Mouse (Mus musculus): Measurements from ENCODE around the gene Rgs3. TPM values are rescaled to one million over a fixed set of nuclear protein-coding genes. Genes with fewer than 3 reads are reported as not detected.
"Not testable (repeated sequence)": the region's sequence is repeated elsewhere in the genome, so short reads cannot be mapped to it uniquely, and the experiment has no call there.

Gene Rgs3
- polyA plus RNA-seq, 2 experiments, result 3.6 to 3.9 TPM

GRCm38 (mm10) chr4:62587067-62587466 is 27.4 kb downstream of the Rgs3 start:
- no peak overlapping the region for H3K27ac ChIP-seq
- no peaks in the 10 kb centered on the region for H3K9me3 ChIP-seq (ENCODE audit: control insufficient read depth, low read length)
- TF ChIP-seq EP300 (IDR thresholded peaks at IDR 0.05; ENCODE audit: low read depth) (no peak), CTCF (IDR thresholded peaks at IDR 0.05; ENCODE audit: low read depth) (no peak)
- ATAC-seq (ENCODE audit: insufficient read depth) (no peak), DNase-seq (ENCODE audit: low read depth in 3 of 3, low spot score in 3 of 3) (no peak)
- WGBS (ENCODE audit: insufficient replicate concordance), result 57% methylated on average over 8 of the region's 8 CpGs
- peaks cover 0 to 4% of the 10 kb centered on the region in 2 experiments; a peak in 2 of 4 replicates for H3K4me1 ChIP-seq (replicated peaks; ENCODE audit: control insufficient read depth in 2 of 2, insufficient read depth in 2 of 2, low read length in 1 of 2)
- H3K4me2 ChIP-seq (ENCODE audit: low read depth), result no peak overlapping the region
- H3K4me3 ChIP-seq (ENCODE audit: insufficient read depth in 1 of 2, low read depth in 2 of 2, low read length in 2 of 2), result no peak overlapping the region
- H3K9ac ChIP-seq (replicated peaks), result no peak overlapping the region
- peaks cover 13% of the 10 kb centered on the region for H3K27me3 ChIP-seq (ENCODE audit: control insufficient read depth, insufficient read depth, low read length)
- no peaks in the 10 kb centered on the region for H3K36me3 ChIP-seq (replicated peaks; ENCODE audit: control insufficient read depth, insufficient read depth, low read depth)

- no peak overlapping the region for H3K9ac ChIP-seq (replicated peaks)
- H3K4me2 ChIP-seq (ENCODE audit: low read depth), result no peak overlapping the region
- TF ChIP-seq CTCF (IDR thresholded peaks at IDR 0.05; ENCODE audit: low read depth), result no peak
- no peak for TF ChIP-seq EP300 (IDR thresholded peaks at IDR 0.05; ENCODE audit: low read depth)
- no peaks in the 10 kb centered on the region for H3K9me3 ChIP-seq (ENCODE audit: control insufficient read depth, low read length)
- H3K36me3 ChIP-seq (replicated peaks; ENCODE audit: control insufficient read depth, insufficient read depth, low read depth), result no peaks in the 10 kb centered on the region
- H3K4me3 ChIP-seq (ENCODE audit: insufficient read depth in 1 of 2, low read depth in 2 of 2, low read length in 2 of 2), result no peak overlapping the region
- 47% methylated on average over 1 of the region's 1 CpGs for WGBS (ENCODE audit: insufficient replicate concordance)
- H3K27ac ChIP-seq, result no peak overlapping the region
- H3K4me1 ChIP-seq (replicated peaks; ENCODE audit: control insufficient read depth in 2 of 2, insufficient read depth in 2 of 2, low read length in 1 of 2), result peaks cover 0 to 4% of the 10 kb centered on the region in 2 experiments; a peak in 2 of 4 replicates
- no peaks in the 10 kb centered on the region for H3K27me3 ChIP-seq (ENCODE audit: control insufficient read depth, insufficient read depth, low read length)
- ATAC-seq (ENCODE audit: insufficient read depth) (no peak), DNase-seq (ENCODE audit: low read depth in 3 of 3, low spot score in 3 of 3) (no peak)
Observed at GRCm38 (mm10) chr4:62590878-62591277, 31.2 kb downstream of the Rgs3 start.

DNA sequence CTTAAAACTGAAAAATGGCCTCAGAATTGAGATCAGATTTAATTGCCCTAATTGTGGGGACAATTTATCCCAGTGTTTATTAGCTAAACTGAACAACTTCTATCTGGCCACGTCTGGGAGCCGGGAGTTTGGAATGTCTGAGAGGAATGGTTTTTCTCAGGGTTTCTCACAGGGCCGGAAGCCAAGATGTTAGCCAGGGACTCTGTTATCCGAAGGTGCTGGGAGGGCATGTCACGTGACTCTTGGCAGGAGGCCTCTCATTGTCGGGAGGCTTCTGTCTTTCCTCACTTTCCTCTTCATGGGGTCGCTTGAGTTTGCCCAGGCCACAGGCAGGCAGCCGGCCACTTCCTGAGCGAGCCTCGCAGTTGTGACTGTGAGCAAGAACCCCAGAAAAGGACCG is 31.7 kb downstream of the Rgs3 start:
- Histone ChIP-seq H3K4me2 (ENCODE audit: low read depth) (no peak overlapping the region), H3K27ac (no peak overlapping the region), H3K36me3 (replicated peaks; ENCODE audit: control insufficient read depth, insufficient read depth, low read depth) (no peaks in the 10 kb centered on the region), H3K4me3 (ENCODE audit: insufficient read depth in 1 of 2, low read depth in 2 of 2, low read length in 2 of 2) (no peak overlapping the region), H3K4me1 (replicated peaks; ENCODE audit: control insufficient read depth in 2 of 2, insufficient read depth in 2 of 2, low read length in 1 of 2) (peaks cover 0 to 4% of the 10 kb centered on the region in 2 experiments; a peak in 2 of 4 replicates), H3K9me3 (ENCODE audit: control insufficient read depth, low read length) (no peaks in the 10 kb centered on the region), H3K9ac (replicated peaks) (no peak overlapping the region), H3K27me3 (ENCODE audit: control insufficient read depth, insufficient read depth, low read length) (no peaks in the 10 kb centered on the region)
- DNase-seq (ENCODE audit: low read depth in 3 of 3, low spot score in 3 of 3) (no peak), ATAC-seq (ENCODE audit: insufficient read depth) (no peak)
- WGBS (ENCODE audit: insufficient replicate concordance), result 7% methylated on average over 11 of the region's 11 CpGs
- TF ChIP-seq EP300 (IDR thresholded peaks at IDR 0.05; ENCODE audit: low read depth) (no peak), CTCF (IDR thresholded peaks at IDR 0.05; ENCODE audit: low read depth) (no peak)

- H3K9me3 ChIP-seq (ENCODE audit: control insufficient read depth, low read length); ATAC-seq (ENCODE audit: insufficient read depth); H3K4me1 ChIP-seq (replicated peaks; ENCODE audit: control insufficient read depth in 2 of 2, insufficient read depth in 2 of 2, low read length in 1 of 2); DNase-seq (ENCODE audit: low read depth in 3 of 3, low spot score in 3 of 3); H3K4me3 ChIP-seq (ENCODE audit: insufficient read depth in 1 of 2, low read depth in 2 of 2, low read length in 2 of 2); H3K36me3 ChIP-seq (replicated peaks; ENCODE audit: control insufficient read depth, insufficient read depth, low read depth); H3K9ac ChIP-seq (replicated peaks); H3K4me2 ChIP-seq (ENCODE audit: low read depth); H3K27ac ChIP-seq; H3K27me3 ChIP-seq (ENCODE audit: control insufficient read depth, insufficient read depth, low read length): not testable (repeated sequence)
- WGBS (ENCODE audit: insufficient replicate concordance), result 63% methylated on average over 24 of the region's 24 CpGs
Observed at GRCm38 (mm10) chr4:62593546-62594240, 34.0 kb downstream of the Rgs3 start.

DNA sequence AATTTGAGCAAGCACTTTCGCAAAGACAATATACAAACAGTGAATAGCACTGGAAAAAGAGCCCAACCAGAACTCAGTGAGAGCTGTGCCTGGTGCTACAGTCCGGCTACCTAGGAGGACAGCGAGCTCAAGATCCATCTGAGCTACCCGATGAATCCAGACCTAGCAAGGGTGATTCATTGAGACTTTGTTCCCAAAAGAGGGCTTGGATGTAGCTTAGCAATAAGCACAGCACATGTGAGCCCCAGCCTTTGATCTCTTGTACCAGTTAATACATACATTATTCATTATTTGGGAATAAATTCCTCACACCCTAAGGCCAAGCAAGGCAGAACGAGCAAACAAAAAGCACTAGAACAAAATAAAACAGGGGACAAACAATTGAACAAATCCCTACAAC is 34.8 kb downstream of the Rgs3 start:
- ATAC-seq (ENCODE audit: insufficient read depth) (no peak), DNase-seq (ENCODE audit: low read depth in 3 of 3, low spot score in 3 of 3) (no peak)
- Histone ChIP-seq H3K36me3 (replicated peaks; ENCODE audit: control insufficient read depth, insufficient read depth, low read depth) (no peaks in the 10 kb centered on the region), H3K4me3 (ENCODE audit: insufficient read depth in 1 of 2, low read depth in 2 of 2, low read length in 2 of 2) (no peak overlapping the region), H3K9me3 (ENCODE audit: control insufficient read depth, low read length) (no peaks in the 10 kb centered on the region), H3K9ac (replicated peaks) (no peak overlapping the region), H3K4me2 (ENCODE audit: low read depth) (no peak overlapping the region), H3K27ac (no peak overlapping the region), H3K27me3 (ENCODE audit: control insufficient read depth, insufficient read depth, low read length) (no peaks in the 10 kb centered on the region), H3K4me1 (replicated peaks; ENCODE audit: control insufficient read depth in 2 of 2, insufficient read depth in 2 of 2, low read length in 1 of 2) (peaks cover 0 to 4% of the 10 kb centered on the region in 2 experiments; a peak in 2 of 4 replicates)
- 67% methylated on average over 5 of the region's 5 CpGs for WGBS (ENCODE audit: insufficient replicate concordance)
- no peak for TF ChIP-seq CTCF (IDR thresholded peaks at IDR 0.05; ENCODE audit: low read depth)
- no peak for TF ChIP-seq EP300 (IDR thresholded peaks at IDR 0.05; ENCODE audit: low read depth)
